Mouse (Mus musculus) forebrain, postnatal 0 days (tissue): ENCODE measurements around the gene Kcnn3. TPM values are rescaled to one million over a fixed set of nuclear protein-coding genes. Genes with fewer than 3 reads are reported as not detected.

Experiments used
- ATAC-seq: fragments of 200-750 bp; cut with Nextera tagmentation; 2 replicates; pipeline ENCODE4 v1.8.0; 2017; ENCODE audit warnings: mild to moderate bottlenecking, moderate library complexity
- DNase-seq: peaks from one replicate; pipeline ENCODE4 v3.0.0-alpha.2; 2015
- H3K27ac ChIP-seq: fragments of 300-500 bp; sonication (generic); 2 replicates; pipeline ENCODE4 v1.5.1; 2014; ENCODE audit warnings: low read depth, mild to moderate bottlenecking, antibody characterized with exemption, low read length, moderate library complexity, mixed read lengths
- H3K27me3 ChIP-seq: fragments of 300-500 bp; sonication (generic); 2 replicates; pipeline ENCODE4 v1.6.1; 2014; ENCODE audit warnings: mild to moderate bottlenecking, low read length, mixed read lengths; ENCODE audit not compliant: insufficient read depth
- H3K36me3 ChIP-seq: fragments of 300-500 bp; sonication (generic); 2 replicates; pipeline ENCODE4 v1.6.1; 2014; ENCODE audit warnings: mild to moderate bottlenecking, moderate library complexity; ENCODE audit not compliant: insufficient read depth
- H3K4me1 ChIP-seq: fragments of 300-500 bp; sonication (generic); 2 replicates; pipeline ENCODE4 v1.6.1; 2014; ENCODE audit warnings: antibody characterized with exemption; ENCODE audit not compliant: insufficient read depth
- H3K4me2 ChIP-seq: fragments of 300-500 bp; sonication (generic); 2 replicates; pipeline ENCODE4 v1.6.1; 2014; ENCODE audit warnings: low read depth, mild to moderate bottlenecking, moderate library complexity
- H3K4me3 ChIP-seq: fragments of 300-500 bp; sonication (generic); 2 replicates; pipeline ENCODE4 v1.5.1; 2014; ENCODE audit warnings: low read depth, low read length, mixed read lengths
- H3K9ac ChIP-seq: fragments of 300-500 bp; sonication (generic); 2 replicates; pipeline ENCODE4 v1.6.1; 2014; ENCODE audit warnings: mild to moderate bottlenecking
- H3K9me3 ChIP-seq: fragments of 300-500 bp; sonication (generic); 2 replicates; pipeline ENCODE4 v1.6.1; 2016; ENCODE audit warnings: low read length
- CTCF ChIP-seq: sonication (generic); IDR thresholded peaks from 2 replicates; pipeline ENCODE4 v1.5.1; 2016; ENCODE audit warnings: antibody characterized with exemption, control low read depth, low read depth
- WGBS: fragments of 180-500 bp; shearing (Covaris S2); extraction: QIAGEN DNeasy Blood & Tissue Kit; methylation state at CpG from one replicate; pipeline ENCODE4 v1.1.7; 2014; 5-methylcytosine and 5-hydroxymethylcytosine counted together
- polyA plus RNA-seq: library from polyadenylated mRNA; unstranded; fragments of >200 nt; fragmentation: Nextera tagmentation; extraction: Ambion mirVana; gene quantifications from 2 replicates; pipeline ENCODE4 v1.2.1, GENCODE M21; 2015
- total RNA-seq: library from RNA; depleted of rRNA; stranded (reverse); fragments of >200 nt; gene quantifications from 2 replicates; pipeline ENCODE4 v1.2.3, GENCODE M21; 2014

Gene Kcnn3
- total and polyA plus RNA-seq, 2 experiments from 2014 or later = 5.1 to 13.6 TPM

- Histone ChIP-seq H3K4me2 (no peak overlapping the region), H3K4me1 (no peaks in the 10 kb centered on the region), H3K27me3 (no peaks in the 10 kb centered on the region), H3K36me3 (no peaks in the 10 kb centered on the region), H3K9me3 (no peaks in the 10 kb centered on the region), H3K9ac (no peak overlapping the region), H3K4me3 (no peak overlapping the region), H3K27ac (no peak overlapping the region)
- ATAC-seq (no peak), DNase-seq (no peak)
- TF ChIP-seq CTCF = no peak
- 93% methylated on average over 6 of the region's 6 CpGs for whole genome bisulfite sequencing
Measured at GRCm38 (mm10) chr3:89576381-89576780, 56.4 kb downstream of the Kcnn3 start.

GRCm38 (mm10) chr3:89577154-89577553, 57.2 kb downstream of the Kcnn3 start:
- H3K4me3 ChIP-seq = no peak overlapping the region
- DNase-seq (no peak), ATAC-seq (no peak)
- H3K9ac ChIP-seq = no peak overlapping the region
- H3K4me1 ChIP-seq = no peaks in the 10 kb centered on the region
- H3K27me3 ChIP-seq = no peaks in the 10 kb centered on the region
- H3K36me3 ChIP-seq = no peaks in the 10 kb centered on the region
- no peaks in the 10 kb centered on the region for H3K9me3 ChIP-seq
- WGBS = 84% methylated on average over 5 of the region's 5 CpGs
- no peak for TF ChIP-seq CTCF
- H3K4me2 ChIP-seq = no peak overlapping the region
- H3K27ac ChIP-seq = no peak overlapping the region

- H3K36me3 ChIP-seq = no peaks in the 10 kb centered on the region
- H3K9ac ChIP-seq = no peak overlapping the region
- H3K4me2 ChIP-seq = no peak overlapping the region
- 0 out of 2 replicates have a peak, but pooled peaks have one; percentile 5 for TF ChIP-seq CTCF
- DNase-seq (no peak), ATAC-seq (peak; percentile 32; the same call in 1 of the 2 replicates)
- no peak overlapping the region for H3K4me3 ChIP-seq
- no peak overlapping the region for H3K27ac ChIP-seq
- H3K9me3 ChIP-seq = no peaks in the 10 kb centered on the region
- H3K27me3 ChIP-seq = no peaks in the 10 kb centered on the region
- no peaks in the 10 kb centered on the region for H3K4me1 ChIP-seq
- WGBS = 75% methylated on average over 4 of the region's 4 CpGs
Measured at GRCm38 (mm10) chr3:89578083-89578482, 58.1 kb downstream of the Kcnn3 start.

GRCm38 (mm10) chr3:89578803-89579202, 58.8 kb downstream of the Kcnn3 start:
- no peak for TF ChIP-seq CTCF
- Histone ChIP-seq H3K9ac (no peak overlapping the region), H3K27ac (no peak overlapping the region), H3K27me3 (no peaks in the 10 kb centered on the region), H3K4me2 (no peak overlapping the region), H3K9me3 (no peaks in the 10 kb centered on the region), H3K4me3 (no peak overlapping the region), H3K4me1 (peaks cover 2% of the 10 kb centered on the region; the same call in 1 of the 2 replicates), H3K36me3 (no peaks in the 10 kb centered on the region)
- DNase-seq (no peak), ATAC-seq (no peak)
- WGBS = 65% methylated on average over 10 of the region's 10 CpGs

GRCm38 (mm10) chr3:89584254-89584653, 64.3 kb downstream of the Kcnn3 start:
- 40% methylated on average over 4 of the region's 4 CpGs for WGBS
- ATAC-seq (peak; percentile 69), DNase-seq (peak; percentile 52)
- TF ChIP-seq CTCF = no peak
- Histone ChIP-seq H3K4me2 (no peak overlapping the region), H3K4me1 (peaks cover 19% of the 10 kb centered on the region), H3K9ac (no peak overlapping the region), H3K27ac (peak overlapping the region; percentile 35; the same call in 1 of the 2 replicates), H3K36me3 (no peaks in the 10 kb centered on the region), H3K27me3 (no peaks in the 10 kb centered on the region), H3K4me3 (no peak overlapping the region), H3K9me3 (no peaks in the 10 kb centered on the region)

- no peak overlapping the region for H3K4me2 ChIP-seq
- no peak for DNase-seq
- H3K9me3 ChIP-seq = no peaks in the 10 kb centered on the region
- peaks cover 28% of the 10 kb centered on the region for H3K4me1 ChIP-seq
- no peak overlapping the region for H3K27ac ChIP-seq
- H3K4me3 ChIP-seq = no peak overlapping the region
- H3K27me3 ChIP-seq = no peaks in the 10 kb centered on the region
- ATAC-seq = no peak
- TF ChIP-seq CTCF = no peak
- H3K36me3 ChIP-seq = no peaks in the 10 kb centered on the region
- no peak overlapping the region for H3K9ac ChIP-seq
- 73% methylated on average over 11 of the region's 11 CpGs for WGBS
Measured at GRCm38 (mm10) chr3:89588436-89588835, 68.5 kb downstream of the Kcnn3 start.

GRCm38 (mm10) chr3:89589321-89589720, 69.4 kb downstream of the Kcnn3 start:
- Histone ChIP-seq H3K4me3 (no peak overlapping the region), H3K9me3 (no peaks in the 10 kb centered on the region), H3K36me3 (no peaks in the 10 kb centered on the region), H3K4me1 (peaks cover 23% of the 10 kb centered on the region), H3K27me3 (no peaks in the 10 kb centered on the region), H3K9ac (no peak overlapping the region), H3K27ac (no peak overlapping the region), H3K4me2 (no peak overlapping the region)
- no peak for ATAC-seq
- no peak for TF ChIP-seq CTCF
- no peak for DNase-seq
- 85% methylated on average over 3 of the region's 3 CpGs for WGBS
